Mouse (Mus musculus) kidney, adult 10 weeks (tissue): ENCODE measurements around the gene Abhd11. TPM values are rescaled to one million over a fixed set of nuclear protein-coding genes. Genes with fewer than 3 reads are reported as not detected.

ENCODE experiments used
- polyA plus RNA-seq: library from polyadenylated mRNA; stranded (reverse); fragments of 350-450 nt; fragmentation: Illumina TruSeq; extraction: RNeasy Lipid Tissue Mini Kit (QIAGEN cat#74804); gene quantifications from one replicate; pipeline ENCODE4 v1.2.3, GENCODE M21; 2014; ENCODE audit warnings: low read depth, low replicate concordance

Abhd11 gene
- 4.7 TPM for polyA plus RNA-seq

GRCm38 (mm10) chr5:135008671-135009589 is at the start of gene Abhd11:
Gene Abhd11, plus strand, starts transcription at chr5:135009152.

GRCm38 (mm10) chr5:134985633-134986297 is 23.2 kb upstream of the Abhd11 start, which contains the start of gene Cldn3:
Gene Cldn3, plus strand, starts transcription at chr5:134986214.

DNA sequence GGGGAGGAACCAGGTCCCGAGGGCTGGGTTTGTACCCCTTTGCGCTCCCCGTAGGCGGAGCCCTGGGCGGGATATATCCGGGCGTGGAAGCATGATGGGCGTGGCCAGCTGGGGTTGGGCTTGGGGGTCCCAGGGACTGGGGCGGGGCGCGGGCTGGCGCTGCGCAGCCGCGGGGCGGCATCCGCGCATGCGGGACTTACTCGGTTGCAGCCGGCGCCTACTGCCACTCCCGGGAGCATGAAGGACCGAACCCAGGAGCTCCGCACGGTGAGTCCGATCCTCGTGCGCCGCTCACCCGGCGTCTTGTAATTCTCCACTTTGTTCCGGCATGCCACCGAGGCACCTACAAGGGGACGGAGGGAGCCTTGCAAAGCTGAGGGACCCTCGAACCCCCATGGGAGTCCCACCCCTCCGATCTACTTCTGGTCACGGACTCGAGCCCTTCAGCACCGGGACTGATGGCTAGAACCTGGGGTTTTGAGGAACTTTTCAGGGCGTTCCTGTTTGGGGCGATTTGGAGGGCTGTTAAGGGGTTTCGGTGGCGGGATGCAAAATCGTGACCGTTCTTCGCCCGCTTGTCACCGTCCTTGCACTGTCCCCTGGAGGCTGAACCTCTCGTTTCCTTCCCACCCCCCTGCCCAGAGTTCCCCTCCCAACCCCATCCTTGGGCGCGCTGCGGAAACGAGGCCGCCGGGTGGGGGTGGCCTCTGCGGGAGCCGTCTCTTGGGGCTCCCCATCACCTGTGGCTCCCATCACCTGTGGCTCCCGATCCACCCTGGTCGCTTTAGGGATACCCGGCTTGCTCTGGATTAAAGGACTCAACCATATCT is 14.6 kb downstream of the Abhd11 start, which contains the start of gene Stx1a:
Stx1a (plus strand) TSS at position 139 of the 830 bp plus-strand sequence.

Other genes with a start within 250 kb of the Abhd11 start
- gene Tmem270, start 102.4 kb upstream of the Abhd11 start, polyA plus RNA-seq: not detected
- gene Cldn13, start 93.6 kb upstream of the Abhd11 start, polyA plus RNA-seq: not detected
- 13.3 TPM for gene Mettl27, start 76.8 kb upstream of the Abhd11 start, polyA plus RNA-seq
- 0.57 TPM for gene Cldn4, start 62.2 kb upstream of the Abhd11 start, polyA plus RNA-seq
- gene Cldn3, start 22.9 kb upstream of the Abhd11 start, polyA plus RNA-seq: not detected
- not detected for gene Stx1a, start 14.3 kb downstream of the Abhd11 start, polyA plus RNA-seq
- gene Dnajc30, start 55.0 kb downstream of the Abhd11 start, polyA plus RNA-seq: 15.1 TPM
- 12.3 TPM for gene Bud23, start 55.8 kb downstream of the Abhd11 start, polyA plus RNA-seq
- gene Vps37d, start 69.1 kb downstream of the Abhd11 start, polyA plus RNA-seq: not detected
- gene Mlxipl, start 80.7 kb downstream of the Abhd11 start, polyA plus RNA-seq: 5.9 TPM
- gene Tbl2, start 140.5 kb downstream of the Abhd11 start, polyA plus RNA-seq: 3.3 TPM
- 12.0 TPM for gene Bcl7b, start 159.1 kb downstream of the Abhd11 start, polyA plus RNA-seq
- 32.9 TPM for gene Baz1b, start 178.1 kb downstream of the Abhd11 start, polyA plus RNA-seq
- not detected for gene Fzd9, start 242.1 kb downstream of the Abhd11 start, polyA plus RNA-seq